Mouse (Mus musculus) hindlimb bud, embryonic 11.5 days (tissue): ENCODE results near the gene Tmprss11f.
"Not testable (repeated sequence)": the region's sequence is repeated elsewhere in the genome, so short reads cannot be mapped to it uniquely, and the experiment has no call there.

Experiments used
- DNase-seq: peaks from one replicate; pipeline ENCODE4 v3.0.0-alpha.2; 2012; ENCODE audit warnings: low read depth, low spot score; ENCODE audit errors: extremely low spot score

Gene Tmprss11f

GRCm38 (mm10) chr5:86632324-86632723, at the start of gene Tmprss11f:
TSS of gene Tmprss11f (minus strand) at chr5:86632424.
- DNase-seq, result no peak

- DNase-seq, result no peak
These were observed 44.0 kb upstream of the Tmprss11f start, which contains the start of gene Tmprss11b for GRCm38 (mm10) chr5:86676262-86676661. TSS of gene Tmprss11b (minus strand) at chr5:86676362.

- DNase-seq, result not testable (repeated sequence)
These were observed 17.0 kb upstream of the Tmprss11f start for GRCm38 (mm10) chr5:86649185-86649584.

GRCm38 (mm10) chr5:86640795-86641194, 8.6 kb upstream of the Tmprss11f start:
- no peak for DNase-seq

GRCm38 (mm10) chr5:86630700-86631099, 1.5 kb downstream of the Tmprss11f start:
- DNase-seq, result no peak

- DNase-seq, result no peak
These were observed 10.4 kb downstream of the Tmprss11f start for GRCm38 (mm10) chr5:86621778-86622177.

GRCm38 (mm10) chr5:86585896-86586295, 46.3 kb downstream of the Tmprss11f start:
- no peak for DNase-seq

- DNase-seq, result no peak
These were observed 49.6 kb downstream of the Tmprss11f start for GRCm38 (mm10) chr5:86582618-86583017.

- no peak for DNase-seq
These were observed 50.2 kb downstream of the Tmprss11f start for GRCm38 (mm10) chr5:86581998-86582397.

- not testable (repeated sequence) for DNase-seq
These were observed 53.5 kb downstream of the Tmprss11f start for GRCm38 (mm10) chr5:86578761-86579160.

GRCm38 (mm10) chr5:86546693-86547092, 85.5 kb downstream of the Tmprss11f start:
- DNase-seq, result no peak

GRCm38 (mm10) chr5:86540601-86541000, 91.6 kb downstream of the Tmprss11f start:
- no peak for DNase-seq

- DNase-seq, result no peak
These were observed 103.5 kb downstream of the Tmprss11f start for GRCm38 (mm10) chr5:86528725-86529124.

- no peak for DNase-seq
These were observed 113.7 kb downstream of the Tmprss11f start, which contains the start of gene Tmprss11g for GRCm38 (mm10) chr5:86518500-86518899. TSS of gene Tmprss11g (minus strand) at chr5:86518600.

- DNase-seq, result no peak
These were observed 120.7 kb downstream of the Tmprss11f start for GRCm38 (mm10) chr5:86511538-86511937.

GRCm38 (mm10) chr5:86493453-86493852, 138.8 kb downstream of the Tmprss11f start:
- DNase-seq, result no peak

GRCm38 (mm10) chr5:86482562-86482961, 149.7 kb downstream of the Tmprss11f start:
- DNase-seq, result no peak

GRCm38 (mm10) chr5:86482031-86482430, 150.2 kb downstream of the Tmprss11f start:
- no peak for DNase-seq

- no peak for DNase-seq
These were observed 158.4 kb downstream of the Tmprss11f start for GRCm38 (mm10) chr5:86473859-86474258.
